Mouse (Mus musculus) lung, adult 2 months (tissue): ENCODE data around the gene Vsir.

Source experiments
- CTCF ChIP-seq: fragments of 200-500 bp; IDR thresholded peaks from 2 replicates; pipeline ENCODE4 v1.5.1; 2011; ENCODE audit warnings: mild to moderate bottlenecking, low read length, control low read depth; ENCODE audit not compliant: insufficient read depth
- POLR2A ChIP-seq: fragments of 200-500 bp; IDR thresholded peaks from 2 replicates; pipeline ENCODE4 v1.6.1; 2011; ENCODE audit warnings: low read depth, mild to moderate bottlenecking, control low read depth, low read length, borderline replicate concordance; ENCODE audit errors: extremely low read depth

- TF ChIP-seq CTCF (no peak), POLR2A (no peak)
Measured at GRCm38 (mm10) chr10:60303419-60303818, 43.2 kb upstream of the Vsir start.
